Mouse (Mus musculus) CH12.LX (cell line): Measurements from ENCODE around the gene Pik3r2.

Source experiments
- CHD2 ChIP-seq: IDR thresholded peaks from 2 replicates; pipeline ENCODE4 v1.6.1; 2011; ENCODE audit warnings: low read length, improper control_type of control experiment
- CTCF ChIP-seq, 2 experiments: IDR thresholded peaks in 1 of 2; conservative IDR thresholded peaks in 1 of 2; 2 replicates each; pipeline ENCODE4 v1.5.1; 2011 to 2012; ENCODE audit warnings: low read depth in 2 of 2, low read length in 2 of 2, improper control_type of control experiment in 1 of 2, inconsistent platforms in 1 of 2, mild to moderate bottlenecking in 1 of 2, moderate library complexity in 1 of 2
- EP300 ChIP-seq: IDR thresholded peaks from 2 replicates; pipeline ENCODE4 v1.6.1; 2011; ENCODE audit warnings: low read length, improper control_type of control experiment
- POLR2A ChIP-seq: IDR thresholded peaks from 2 replicates; pipeline ENCODE4 v1.6.1; 2011; ENCODE audit warnings: low read depth, mild to moderate bottlenecking, improper control_type of control experiment, low read length
- TCF12 ChIP-seq: IDR thresholded peaks from 2 replicates; pipeline ENCODE4 v1.6.1; 2014; ENCODE audit warnings: low read depth, mild to moderate bottlenecking, inconsistent platforms, low read length, improper control_type of control experiment
- USF1 ChIP-seq: IDR thresholded peaks from 2 replicates; pipeline ENCODE4 v1.6.1; 2014; ENCODE audit warnings: low read depth, mild to moderate bottlenecking, inconsistent platforms, low read length, improper control_type of control experiment
- USF2 ChIP-seq: conservative IDR thresholded peaks from 2 replicates; pipeline ENCODE4 v1.6.1; 2011; ENCODE audit warnings: low read depth, low read length, improper control_type of control experiment
- ZC3H11A ChIP-seq: IDR thresholded peaks from 2 replicates; pipeline ENCODE4 v1.6.1; 2012; ENCODE audit warnings: low read depth, mild to moderate bottlenecking, inconsistent platforms, low read length, improper control_type of control experiment

DNA sequence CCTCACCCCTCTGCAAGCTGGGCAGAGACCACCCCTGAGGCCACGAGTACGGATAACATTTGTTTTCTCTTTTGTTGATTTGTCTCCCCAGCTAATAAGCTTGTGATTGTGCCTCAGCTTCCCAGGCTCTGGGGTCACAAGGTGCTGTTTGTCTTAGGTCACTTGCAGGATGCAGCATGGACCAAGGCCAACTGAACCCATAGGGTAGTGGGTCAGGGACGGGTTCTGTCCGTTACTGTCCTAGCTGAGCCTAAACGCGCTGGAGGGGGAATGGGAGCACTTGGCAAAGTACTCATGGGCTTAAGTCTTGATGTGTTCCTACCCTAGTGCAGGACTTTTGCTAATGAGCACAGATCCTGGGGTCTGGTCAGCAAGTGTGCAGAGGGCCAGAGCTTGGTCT is 9.0 kb downstream of the Pik3r2 start:
- TF ChIP-seq POLR2A (no peak), CTCF (conservative IDR thresholded peaks at IDR 0.05 in 1 of 2, IDR thresholded peaks at IDR 0.05 in 1 of 2; ENCODE audit: low read depth in 2 of 2, low read length in 2 of 2) (no peak), ZC3H11A (no peak), TCF12 (no peak), USF1 (no peak), EP300 (no peak), USF2 (no peak), CHD2 (no peak)
